Mouse (Mus musculus): ENCODE data around the gene Dydc2. TPM values are rescaled to one million over a fixed set of nuclear protein-coding genes. Genes with fewer than 3 reads are reported as not detected.

The Dydc2 gene
- polyA plus RNA-seq, 1 experiment from 2014 or later: 1.7 TPM

GRCm38 (mm10) chr14:41101242-41101641 is 32.2 kb upstream of the Dydc2 start:
- Histone ChIP-seq H3K27me3 (replicated peaks; ENCODE audit: insufficient read depth, low read length) (no peaks in the 10 kb centered on the region), H3K27ac (ENCODE audit: low read length) (no peak overlapping the region), H3K36me3 (ENCODE audit: insufficient read depth, low read length) (no peaks in the 10 kb centered on the region), H3K9ac (replicated peaks; ENCODE audit: low read depth) (no peak overlapping the region), H3K4me2 (replicated peaks; ENCODE audit: low read depth, low read length) (no peak overlapping the region), H3K4me3 (ENCODE audit: low read depth, low read length) (no peak overlapping the region), H3K4me1 (ENCODE audit: insufficient read depth, low read depth, low read length) (no peaks in the 10 kb centered on the region), H3K9me3 (ENCODE audit: low read length) (no peaks in the 10 kb centered on the region)
- ATAC-seq: no peak
- DNase-seq (ENCODE audit: low spot score): no peak
- TF ChIP-seq EP300 (IDR thresholded peaks at IDR 0.05): no peak
- TF ChIP-seq CTCF (IDR thresholded peaks at IDR 0.05): no peak
- 67% methylated on average over 5 of the region's 5 CpGs for WGBS

- Histone ChIP-seq H3K27ac (ENCODE audit: low read length) (no peak overlapping the region), H3K36me3 (ENCODE audit: insufficient read depth, low read length) (no peaks in the 10 kb centered on the region), H3K4me2 (replicated peaks; ENCODE audit: low read depth, low read length) (no peak overlapping the region), H3K9ac (replicated peaks; ENCODE audit: low read depth) (no peak overlapping the region), H3K27me3 (replicated peaks; ENCODE audit: insufficient read depth, low read length) (no peaks in the 10 kb centered on the region), H3K4me3 (ENCODE audit: low read depth, low read length) (no peak overlapping the region), H3K4me1 (ENCODE audit: insufficient read depth, low read depth, low read length) (no peaks in the 10 kb centered on the region), H3K9me3 (ENCODE audit: low read length) (no peaks in the 10 kb centered on the region)
- TF ChIP-seq EP300 (IDR thresholded peaks at IDR 0.05): no peak
- TF ChIP-seq CTCF (IDR thresholded peaks at IDR 0.05): no peak
- WGBS: 47% methylated on average over 3 of the region's 3 CpGs
- DNase-seq (ENCODE audit: low spot score): peak; percentile 43
- no peak for ATAC-seq
Observed at GRCm38 (mm10) chr14:41100712-41101111, 31.7 kb upstream of the Dydc2 start.

GRCm38 (mm10) chr14:41098726-41099125 is 29.7 kb upstream of the Dydc2 start:
- ATAC-seq: no peak
- Histone ChIP-seq H3K9me3 (ENCODE audit: low read length) (no peaks in the 10 kb centered on the region), H3K27ac (ENCODE audit: low read length) (no peak overlapping the region), H3K36me3 (ENCODE audit: insufficient read depth, low read length) (no peaks in the 10 kb centered on the region), H3K9ac (replicated peaks; ENCODE audit: low read depth) (no peak overlapping the region), H3K27me3 (replicated peaks; ENCODE audit: insufficient read depth, low read length) (no peaks in the 10 kb centered on the region), H3K4me2 (replicated peaks; ENCODE audit: low read depth, low read length) (no peak overlapping the region), H3K4me1 (ENCODE audit: insufficient read depth, low read depth, low read length) (no peaks in the 10 kb centered on the region), H3K4me3 (ENCODE audit: low read depth, low read length) (no peak overlapping the region)
- no peak for TF ChIP-seq CTCF (IDR thresholded peaks at IDR 0.05)
- TF ChIP-seq EP300 (IDR thresholded peaks at IDR 0.05): no peak
- WGBS: 94% methylated on average over 1 of the region's 1 CpGs
- DNase-seq (ENCODE audit: low spot score): no peak

- Histone ChIP-seq H3K4me1 (ENCODE audit: insufficient read depth, low read depth, low read length) (no peaks in the 10 kb centered on the region), H3K4me3 (ENCODE audit: low read depth, low read length) (no peak overlapping the region), H3K36me3 (ENCODE audit: insufficient read depth, low read length) (no peaks in the 10 kb centered on the region), H3K27ac (ENCODE audit: low read length) (no peak overlapping the region), H3K4me2 (replicated peaks; ENCODE audit: low read depth, low read length) (no peak overlapping the region), H3K9ac (replicated peaks; ENCODE audit: low read depth) (no peak overlapping the region), H3K27me3 (replicated peaks; ENCODE audit: insufficient read depth, low read length) (no peaks in the 10 kb centered on the region), H3K9me3 (ENCODE audit: low read length) (no peaks in the 10 kb centered on the region)
- ATAC-seq (no peak), DNase-seq (ENCODE audit: low spot score) (no peak)
- TF ChIP-seq CTCF (IDR thresholded peaks at IDR 0.05) (no peak), EP300 (IDR thresholded peaks at IDR 0.05) (no peak)
- 79% methylated on average over 3 of the region's 3 CpGs for WGBS
Observed at GRCm38 (mm10) chr14:41096296-41096860, 27.4 kb upstream of the Dydc2 start.

GRCm38 (mm10) chr14:41094114-41094513 is 25.1 kb upstream of the Dydc2 start:
- Histone ChIP-seq H3K4me1 (ENCODE audit: insufficient read depth, low read depth, low read length) (no peaks in the 10 kb centered on the region), H3K9ac (replicated peaks; ENCODE audit: low read depth) (no peak overlapping the region), H3K9me3 (ENCODE audit: low read length) (no peaks in the 10 kb centered on the region), H3K4me3 (ENCODE audit: low read depth, low read length) (no peak overlapping the region), H3K27ac (ENCODE audit: low read length) (no peak overlapping the region), H3K27me3 (replicated peaks; ENCODE audit: insufficient read depth, low read length) (no peaks in the 10 kb centered on the region), H3K4me2 (replicated peaks; ENCODE audit: low read depth, low read length) (no peak overlapping the region), H3K36me3 (ENCODE audit: insufficient read depth, low read length) (no peaks in the 10 kb centered on the region)
- WGBS: 36% methylated on average over 1 of the region's 1 CpGs
- TF ChIP-seq CTCF (IDR thresholded peaks at IDR 0.05) (peak; percentile 75), EP300 (IDR thresholded peaks at IDR 0.05) (no peak)
- no peak for ATAC-seq
- DNase-seq (ENCODE audit: low spot score): peak; percentile 48

- Histone ChIP-seq H3K4me1 (ENCODE audit: insufficient read depth, low read depth, low read length) (no peaks in the 10 kb centered on the region), H3K27ac (ENCODE audit: low read length) (no peak overlapping the region), H3K36me3 (ENCODE audit: insufficient read depth, low read length) (no peaks in the 10 kb centered on the region), H3K9me3 (ENCODE audit: low read length) (no peaks in the 10 kb centered on the region), H3K4me2 (replicated peaks; ENCODE audit: low read depth, low read length) (no peak overlapping the region), H3K4me3 (ENCODE audit: low read depth, low read length) (no peak overlapping the region), H3K27me3 (replicated peaks; ENCODE audit: insufficient read depth, low read length) (no peaks in the 10 kb centered on the region), H3K9ac (replicated peaks; ENCODE audit: low read depth) (no peak overlapping the region)
- ATAC-seq (0 out of 2 replicates have a peak, but pooled peaks have one; percentile 28), DNase-seq (ENCODE audit: low spot score) (peak; percentile 60)
- TF ChIP-seq CTCF (IDR thresholded peaks at IDR 0.05) (peak; percentile 72), EP300 (IDR thresholded peaks at IDR 0.05) (no peak)
- whole genome bisulfite sequencing: 33% methylated on average over 8 of the region's 8 CpGs
Observed at GRCm38 (mm10) chr14:41090777-41091176, 21.8 kb upstream of the Dydc2 start.

- TF ChIP-seq CTCF (IDR thresholded peaks at IDR 0.05) (peak; percentile 48), EP300 (IDR thresholded peaks at IDR 0.05) (no peak)
- Histone ChIP-seq H3K27ac (ENCODE audit: low read length) (no peak overlapping the region), H3K4me2 (replicated peaks; ENCODE audit: low read depth, low read length) (no peak overlapping the region), H3K4me3 (ENCODE audit: low read depth, low read length) (no peak overlapping the region), H3K27me3 (replicated peaks; ENCODE audit: insufficient read depth, low read length) (no peaks in the 10 kb centered on the region), H3K36me3 (ENCODE audit: insufficient read depth, low read length) (no peaks in the 10 kb centered on the region), H3K9me3 (ENCODE audit: low read length) (no peaks in the 10 kb centered on the region), H3K9ac (replicated peaks; ENCODE audit: low read depth) (no peak overlapping the region), H3K4me1 (ENCODE audit: insufficient read depth, low read depth, low read length) (no peaks in the 10 kb centered on the region)
- ATAC-seq (no peak), DNase-seq (ENCODE audit: low spot score) (no peak)
- WGBS: 73% methylated on average over 1 of the region's 1 CpGs
Observed at GRCm38 (mm10) chr14:41087509-41087908, 18.5 kb upstream of the Dydc2 start.

All from lung, postnatal 0 days (tissue).